Mouse (Mus musculus) brain, embryonic 14.5 days (tissue): ENCODE measurements at regions not wholly inside any gene's neighbourhood (a gene's known extent, or its start where the extent isn't known, plus 50 kb on each side); places are given as distances from the start of the nearest gene placed in this dataset.

Experiments used
- CTCF ChIP-seq: fragments of 200-500 bp; IDR thresholded peaks from 2 replicates; pipeline ENCODE4 v1.5.1; 2012; ENCODE audit warnings: inconsistent platforms, mild to moderate bottlenecking, moderate library complexity, borderline replicate concordance; ENCODE audit not compliant: insufficient read depth, insufficient read length; ENCODE audit errors: extremely low read depth
- POLR2A ChIP-seq: fragments of 200-500 bp; IDR thresholded peaks from 2 replicates; pipeline ENCODE4 v1.6.1; 2012; ENCODE audit warnings: mild to moderate bottlenecking, inconsistent platforms, borderline replicate concordance; ENCODE audit not compliant: poor library complexity, insufficient read depth, insufficient read length, severe bottlenecking; ENCODE audit errors: extremely low read depth

GRCm38 (mm10) chr8:26883770-26884169, 93.4 kb upstream of the Zfp703 start:
- TF ChIP-seq CTCF (no peak), POLR2A (no peak)
